Mouse (Mus musculus) heart, adult 8-10 months (tissue): ENCODE results near the gene Pramef8. TPM values are rescaled to one million over a fixed set of nuclear protein-coding genes. Genes with fewer than 3 reads are reported as not detected.
"Not testable (repeated sequence)": the region's sequence is repeated elsewhere in the genome, so short reads cannot be mapped to it uniquely, and the experiment has no call there.

Experiments
- DNase-seq: peaks from one replicate; pipeline ENCODE4 v3.0.0; 2022; ENCODE audit warnings: low spot score
- total RNA-seq, 4 experiments: library from RNA; stranded (reverse); gene quantifications; 2 replicates each; pipeline ENCODE4 v1.2.4; 2022

Pramef8 gene
- 10 to 100 TPM in 2 of 4 experiments, 1 to 10 TPM in 2; 8.4 to 11.9 (median 10.0) TPM for total RNA-seq

DNA sequence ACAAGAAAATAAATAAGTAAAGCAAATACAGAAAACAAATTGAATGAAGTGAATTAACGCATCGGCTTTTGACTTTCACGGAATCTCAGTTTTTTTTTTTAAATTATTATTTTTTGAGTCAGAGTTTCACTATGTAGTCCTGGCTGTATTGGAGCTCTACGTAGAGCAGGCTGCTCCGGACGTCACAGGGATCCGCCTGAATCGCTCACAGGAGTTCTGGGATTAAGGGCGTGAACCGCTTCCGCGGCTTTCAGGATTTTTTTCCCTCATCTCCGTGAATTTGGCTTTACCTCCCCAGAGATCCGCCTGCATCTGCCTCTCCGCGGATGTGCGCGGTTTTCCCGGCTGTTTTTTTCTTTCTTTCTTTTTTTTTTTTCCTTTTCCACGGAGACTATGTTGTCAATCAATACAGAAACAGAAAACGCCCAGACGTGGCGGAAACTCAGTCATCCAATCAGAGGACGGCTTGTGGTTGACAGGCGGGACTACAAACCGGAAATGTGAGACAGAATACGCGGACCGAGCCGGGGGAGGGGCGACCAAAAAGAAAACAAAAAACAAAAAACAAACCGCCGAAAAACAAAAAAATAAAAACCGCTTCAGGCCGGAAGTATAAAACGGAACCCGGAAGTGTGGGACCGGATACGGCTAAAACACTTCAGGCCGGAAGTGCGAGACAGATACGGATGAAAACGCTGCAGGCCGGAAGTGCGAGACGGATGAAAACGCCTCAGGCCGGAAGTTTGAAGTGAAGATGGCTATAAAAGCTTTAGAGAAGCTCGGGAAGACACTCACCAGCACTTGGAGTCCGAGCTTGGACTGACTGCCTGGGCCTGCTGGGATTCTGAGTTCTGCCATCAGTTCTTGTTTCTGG lies at the start of gene Pramef8:
Pramef8 (plus strand) TSS at position 208 of the 874 bp plus-strand sequence.
- DNase-seq = peak; percentile 92

DNA sequence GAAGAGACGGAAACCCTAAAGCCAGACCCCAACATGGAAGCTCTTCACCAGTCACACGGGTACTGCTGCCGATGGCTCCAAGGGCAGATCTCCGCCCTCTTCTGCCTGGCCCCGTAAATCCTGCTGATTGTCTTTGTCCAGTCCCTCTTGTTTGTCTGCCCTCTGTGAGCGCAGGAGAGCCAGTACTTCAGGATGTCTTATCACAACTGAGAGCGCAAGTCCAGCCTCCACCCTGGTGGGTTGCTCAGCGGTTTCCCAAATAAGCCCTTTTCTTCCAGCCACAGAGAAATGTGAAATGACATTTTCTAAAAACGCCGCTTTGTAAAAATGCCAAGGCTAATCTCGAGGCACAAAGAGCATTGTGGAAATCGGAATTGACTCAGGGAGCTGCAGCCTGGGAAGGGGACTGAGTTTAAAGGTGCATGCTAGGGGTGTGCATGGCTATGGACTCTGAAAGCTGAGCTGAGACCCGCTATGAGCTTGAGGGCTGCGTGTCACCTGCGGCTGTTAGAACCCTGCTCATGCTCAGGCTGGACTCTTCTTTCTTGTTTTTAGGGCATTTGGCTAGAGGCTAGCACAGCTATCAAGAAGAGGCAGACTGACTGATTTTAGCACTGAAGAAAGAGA lies 45.7 kb upstream of the Pramef8 start:
- DNase-seq = no peak

- no peak for DNase-seq
These were observed 32.7 kb upstream of the Pramef8 start for GRCm38 (mm10) chr4:143379480-143379879.

DNA sequence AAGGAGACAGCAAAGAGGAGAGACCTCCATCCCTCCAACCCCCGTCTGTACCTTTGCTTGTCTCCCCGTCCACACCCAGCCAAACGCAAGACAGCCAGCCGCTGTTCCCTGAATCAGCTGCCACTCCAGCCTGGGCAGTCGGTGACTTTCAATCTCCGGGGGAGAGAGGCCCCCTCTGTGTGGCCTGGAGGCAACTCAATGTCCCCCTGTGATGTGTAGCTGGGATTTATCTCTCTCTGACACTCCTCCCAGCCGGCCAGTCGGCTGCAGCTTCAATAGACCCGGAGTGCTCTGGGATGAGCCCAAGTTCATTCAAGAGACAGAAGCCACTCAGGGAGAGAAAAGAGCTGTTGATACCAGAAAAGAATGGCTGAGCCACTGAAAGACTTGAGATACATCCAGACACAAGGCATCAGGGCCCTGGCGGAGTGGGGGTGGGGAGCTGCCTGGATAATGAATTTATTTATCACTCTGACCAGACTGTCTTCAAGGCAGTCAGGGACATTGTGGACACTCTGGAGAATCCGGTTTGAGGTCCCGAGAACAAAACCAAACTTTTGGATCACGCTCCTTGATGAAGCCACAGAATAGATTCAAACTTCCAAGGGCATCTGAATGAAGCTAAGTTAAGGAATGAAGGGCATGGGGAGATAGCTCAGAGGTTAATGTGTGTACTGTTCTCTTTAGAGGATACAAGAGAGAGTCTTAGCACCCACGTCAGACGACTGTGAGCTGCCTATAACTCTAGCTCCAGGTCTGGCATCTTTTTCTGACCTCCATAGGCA lies 32.1 kb upstream of the Pramef8 start:
- DNase-seq = no peak

GRCm38 (mm10) chr4:143380716-143381004 lies 31.6 kb upstream of the Pramef8 start:
- DNase-seq = no peak

- DNase-seq = no peak
These were observed 30.1 kb upstream of the Pramef8 start for GRCm38 (mm10) chr4:143382163-143382562.

DNA sequence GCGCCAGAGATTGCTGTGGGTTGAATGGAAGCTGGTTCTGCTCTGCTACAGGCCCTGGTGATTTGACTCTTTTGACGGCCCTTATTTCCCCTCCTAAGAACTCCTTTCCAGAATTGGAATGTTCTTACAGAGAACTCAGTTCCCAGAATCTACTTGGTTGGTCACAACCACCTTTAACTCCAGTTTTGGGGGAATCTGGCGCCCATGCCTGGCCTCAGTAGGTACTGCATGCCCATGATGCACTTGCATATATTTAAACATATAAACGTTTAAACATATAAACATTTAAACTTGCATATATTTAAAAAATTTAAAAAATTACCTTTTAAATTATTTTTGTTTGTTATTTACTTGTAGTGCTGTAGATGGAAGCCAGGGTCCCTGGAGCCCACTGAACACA lies 28.6 kb upstream of the Pramef8 start:
- DNase-seq = no peak

DNA sequence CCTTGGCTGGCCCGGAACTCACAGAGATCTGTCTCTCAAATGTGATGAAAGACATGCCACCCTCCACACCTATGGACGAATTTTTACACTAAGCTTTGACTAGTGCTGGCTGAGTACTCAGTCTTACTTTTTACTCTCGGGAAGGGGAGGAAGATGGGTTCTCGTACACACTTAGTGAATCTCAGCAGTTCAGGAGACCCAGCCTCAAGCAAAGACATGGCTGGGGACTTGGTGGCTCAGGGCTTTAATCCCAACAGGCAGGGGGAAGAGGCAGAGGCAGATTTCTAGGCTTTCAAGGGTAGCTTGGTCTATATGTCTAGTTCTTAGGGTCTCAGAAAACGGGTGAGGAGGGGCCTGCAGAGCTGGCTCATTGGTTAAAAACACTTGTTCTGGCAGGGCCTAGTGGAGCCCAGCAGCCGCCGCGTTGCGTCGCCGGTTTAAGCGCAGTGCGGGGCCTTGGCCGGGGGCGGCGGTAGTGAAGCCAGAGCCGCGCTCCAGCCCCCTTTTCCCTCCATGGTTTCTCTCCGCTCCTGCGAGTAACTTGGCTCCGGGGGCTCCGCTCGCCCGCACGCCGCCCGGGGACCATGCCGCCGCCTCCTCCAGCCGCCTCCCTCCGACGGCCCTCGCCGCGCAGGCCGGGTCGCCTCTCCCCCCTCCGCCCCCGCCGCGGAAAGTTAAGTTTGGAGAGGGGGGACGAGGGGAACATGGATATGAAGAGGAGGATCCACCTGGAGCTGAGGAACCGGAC lies 23.1 kb upstream of the Pramef8 start:
- peak; percentile 5 for DNase-seq

GRCm38 (mm10) chr4:143394181-143394580 lies 18.0 kb upstream of the Pramef8 start, which contains the start of gene Pramel1:
TSS of gene Pramel1 (plus strand) at chr4:143394428.
- no peak for DNase-seq

DNA sequence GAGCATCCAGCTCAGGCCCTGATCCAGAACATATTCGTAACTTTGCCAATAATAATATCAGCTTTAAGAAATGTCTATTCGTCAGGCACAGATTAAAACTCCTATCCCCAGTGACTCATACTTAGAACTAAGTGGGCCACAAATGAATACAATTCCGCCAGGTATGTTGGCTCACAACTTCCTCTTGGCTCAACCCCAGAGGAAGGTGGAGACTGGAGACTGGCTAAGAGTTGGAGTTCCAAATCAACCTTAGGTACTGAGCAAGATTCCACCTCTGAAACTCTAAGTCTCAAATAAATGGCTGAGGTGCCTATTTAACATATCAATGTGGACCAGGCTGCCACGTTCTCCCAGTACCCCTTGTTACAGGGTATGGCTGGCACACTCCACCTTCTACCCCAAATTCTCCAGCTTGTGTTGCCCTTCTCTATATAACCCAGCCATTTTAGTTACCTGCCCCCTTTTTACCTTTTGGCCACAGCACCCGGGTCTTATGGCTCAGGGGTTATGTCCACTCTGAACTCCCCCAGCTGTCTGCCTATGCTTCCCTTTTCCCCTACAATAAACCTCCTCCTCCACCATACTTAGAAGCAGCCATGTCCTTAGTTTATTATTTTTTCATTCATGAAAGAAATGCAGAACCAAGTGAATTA lies 534 bp upstream of the Pramef8 start:
- no peak for DNase-seq

DNA sequence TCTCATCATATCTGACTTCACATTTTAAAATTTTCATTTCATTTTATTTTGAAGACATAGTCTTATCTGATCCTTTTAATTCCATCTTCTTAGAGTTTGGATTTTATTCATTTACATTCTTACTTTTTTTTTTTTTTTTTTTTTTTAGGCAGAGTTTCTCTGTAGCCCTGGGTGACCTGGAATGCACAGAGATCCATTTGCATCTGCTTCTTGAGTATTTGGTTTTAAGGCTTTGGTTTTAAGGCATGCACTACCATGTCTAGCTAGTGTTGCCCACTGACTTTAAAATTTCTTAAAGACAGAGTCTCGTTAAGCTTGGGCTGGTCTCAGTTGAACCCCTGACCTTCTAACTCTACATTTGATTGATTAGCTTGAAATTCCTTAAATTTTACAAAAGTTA lies 1.4 kb downstream of the Pramef8 start:
- no peak for DNase-seq

GRCm38 (mm10) chr4:143414121-143414520 lies 1.9 kb downstream of the Pramef8 start:
- DNase-seq = no peak

DNA sequence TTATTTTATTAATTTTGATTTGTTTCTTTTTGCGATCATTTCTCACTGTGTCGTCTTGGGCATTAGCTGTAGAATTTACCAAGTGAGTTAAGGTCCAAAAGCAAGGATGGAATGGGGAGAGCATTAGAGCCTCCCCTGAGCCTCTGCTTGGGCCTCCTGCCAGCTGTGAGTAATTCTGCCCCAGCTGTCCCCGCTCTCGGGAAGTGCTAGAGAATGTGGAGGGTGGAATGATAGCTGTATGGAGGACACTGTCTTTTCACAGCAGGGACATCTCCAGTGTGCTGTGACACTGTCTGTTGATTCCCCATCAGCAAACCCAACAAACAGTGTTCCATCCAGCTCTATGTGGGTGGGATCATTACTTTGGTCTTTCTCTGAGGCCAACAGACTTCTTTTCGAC lies 14.5 kb downstream of the Pramef8 start:
- not testable (repeated sequence) for DNase-seq

DNA sequence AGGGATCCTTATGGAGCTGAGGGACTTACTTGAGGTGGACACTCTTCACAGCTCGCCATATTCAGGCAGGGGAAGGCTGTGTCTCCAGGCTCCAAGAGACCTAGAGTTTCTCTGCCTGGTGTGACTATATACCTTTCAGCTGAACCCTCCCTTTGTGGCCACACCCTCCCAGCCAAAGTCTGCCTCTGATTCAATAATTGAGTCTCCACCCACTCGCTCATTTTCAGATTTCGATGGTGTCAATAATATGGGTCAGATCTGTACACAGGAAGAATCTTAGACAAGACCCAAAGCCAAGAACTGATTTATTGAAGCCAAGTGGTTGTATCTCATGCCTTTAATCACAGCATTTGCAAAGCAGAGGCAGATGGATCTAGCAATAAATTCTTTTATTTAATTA lies 38.0 kb downstream of the Pramef8 start, which contains the start of gene Oog4:
Oog4 (minus strand) TSS at position 101 of the 400 bp plus-strand sequence.
- no peak for DNase-seq

Other genes starting within 250 kb of the Pramef8 start
- 10 to 100 TPM; 20.0 to 23.7 (median 21.3) TPM for gene Prdm2, start 199.4 kb upstream of the Pramef8 start, total RNA-seq
- gene Pdpn, start 112.9 kb upstream of the Pramef8 start, total RNA-seq = 1 to 10 TPM; 5.0 to 7.2 (median 5.6) TPM
- gene Lrrc38, start 62.7 kb upstream of the Pramef8 start, total RNA-seq = under 1 TPM in 1 of 4 experiments, not detected in 3; 0.14 TPM
- not detected for gene Pramel1, start 18.0 kb upstream of the Pramef8 start, total RNA-seq
- not detected for gene Oog4, start 37.9 kb downstream of the Pramef8 start, total RNA-seq
- gene Gm13043, start 98.9 kb downstream of the Pramef8 start, total RNA-seq = not detected
- gene Gm13040, start 123.5 kb downstream of the Pramef8 start, total RNA-seq = not detected
- not detected for gene BC080695, start 139.3 kb downstream of the Pramef8 start, total RNA-seq
- gene Gm13057, start 139.3 kb downstream of the Pramef8 start, total RNA-seq = not detected
- gene Gm13083, start 202.6 kb downstream of the Pramef8 start, total RNA-seq = not detected
- not detected for gene Gm13088, start 244.8 kb downstream of the Pramef8 start, total RNA-seq